ENCODE assay signal across 10 mouse cellular contexts in the genomic region with DNA sequence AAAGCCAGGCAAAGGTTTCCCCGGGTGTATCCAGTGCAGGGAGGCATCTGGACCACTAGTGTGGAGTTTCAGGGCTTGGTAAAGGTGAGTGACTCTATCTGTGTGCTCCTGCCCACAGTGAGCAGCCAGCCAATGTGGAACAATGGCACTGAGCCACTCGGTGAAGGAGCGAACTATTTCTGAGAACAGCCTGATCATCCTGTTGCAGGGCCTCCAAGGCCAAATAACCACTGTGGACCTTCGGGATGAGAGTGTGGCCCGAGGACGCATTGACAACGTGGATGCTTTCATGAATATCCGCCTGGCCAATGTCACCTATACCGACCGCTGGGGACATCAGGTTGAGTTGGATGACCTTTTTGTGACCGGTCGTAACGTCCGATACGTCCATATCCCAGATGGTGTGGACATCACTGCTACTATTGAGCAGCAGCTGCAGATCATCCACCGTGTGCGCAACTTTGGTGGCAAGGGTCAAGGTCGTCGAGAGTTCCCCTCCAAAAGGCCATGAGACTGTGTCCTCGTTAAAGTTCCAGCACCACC. TPM values are rescaled to one million over a fixed set of nuclear protein-coding genes. Genes with fewer than 3 reads are reported as not detected.
DNase-seq lines count a peak whose midpoint lies in the region; ATAC-seq and TF ChIP-seq lines count a peak whose summit lies in the region.
"Had no signal": no experiment of that assay in that cellular context is flagged by ENCODE, and none has a peak within 500 bp of the region (broad histone marks: within the 10 kb centered on the region; RNA-seq: fewer than 3 reads in every experiment).

No protein-coding gene starts in this region.

- peaks cover 3% of the 10 kb centered on the region; the same call in 1 of the 2 replicates for H3K36me3 ChIP-seq in forebrain, embryonic 12.5 days (replicated peaks)
- H3K36me3 ChIP-seq in forebrain, embryonic 15.5 days: no peaks in the 10 kb centered on the region
- H3K36me3 ChIP-seq in liver, embryonic 12.5 days: peaks cover 13% of the 10 kb centered on the region
- H3K36me3 ChIP-seq in G1E (replicated peaks): peaks cover 45% of the 10 kb centered on the region
- H3K36me3 ChIP-seq in liver, embryonic 13.5 days: peaks cover 14% of the 10 kb centered on the region

- DNase-seq in liver (no peak), G1E (ENCODE audit: low spot score) (no peak)
- no peak for DNase-seq in liver, embryonic 13.5 days
- DNase-seq in embryo, embryonic 10 days (ENCODE audit: low spot score): no peak
- DNase-seq: kidney, postnatal 10 days; lung, adult 18-20 months; thymus, postnatal 25 days had no signal

- H3K4me3 ChIP-seq in forebrain, embryonic 12.5 days (replicated peaks): 0 out of 2 replicates have a peak overlapping the region, but pooled peaks have one; percentile 51
- H3K4me3 ChIP-seq in forebrain, embryonic 15.5 days: no peak overlapping the region
- H3K4me3 ChIP-seq in liver, embryonic 12.5 days: peak overlapping the region; percentile 72; the same call in 1 of the 2 replicates
- peak overlapping the region; percentile 28; the same call in 1 of the 2 replicates for H3K4me3 ChIP-seq in G1E (ENCODE audit: low read depth, low read length)
- H3K4me3 ChIP-seq in liver, embryonic 13.5 days (replicated peaks): peak overlapping the region; percentile 79; the same call in 1 of the 2 replicates

- H3K9me3 ChIP-seq in forebrain, embryonic 12.5 days: no peaks in the 10 kb centered on the region
- H3K9me3 ChIP-seq in forebrain, embryonic 15.5 days: no peaks in the 10 kb centered on the region
- H3K9me3 ChIP-seq in liver, embryonic 12.5 days (replicated peaks): no peaks in the 10 kb centered on the region
- H3K9me3 ChIP-seq in G1E (replicated peaks): no peaks in the 10 kb centered on the region
- no peaks in the 10 kb centered on the region for H3K9me3 ChIP-seq in liver, embryonic 13.5 days (replicated peaks)

- peaks cover 23% of the 10 kb centered on the region for H3K4me1 ChIP-seq in forebrain, embryonic 12.5 days
- peaks cover 36% of the 10 kb centered on the region for H3K4me1 ChIP-seq in forebrain, embryonic 15.5 days
- H3K4me1 ChIP-seq in liver, embryonic 12.5 days: peaks cover 61% of the 10 kb centered on the region
- peaks cover 55% of the 10 kb centered on the region for H3K4me1 ChIP-seq in G1E (ENCODE audit: insufficient read depth, low read depth, low read length)
- peaks cover 62% of the 10 kb centered on the region for H3K4me1 ChIP-seq in liver, embryonic 13.5 days (replicated peaks)

- no peaks in the 10 kb centered on the region for H3K27me3 ChIP-seq in forebrain, embryonic 12.5 days
- no peaks in the 10 kb centered on the region for H3K27me3 ChIP-seq in forebrain, embryonic 15.5 days
- H3K27me3 ChIP-seq in liver, embryonic 12.5 days (replicated peaks): no peaks in the 10 kb centered on the region
- no peaks in the 10 kb centered on the region for H3K27me3 ChIP-seq in G1E (ENCODE audit: insufficient read depth, low read length)
- H3K27me3 ChIP-seq in liver, embryonic 13.5 days: no peaks in the 10 kb centered on the region

- ATAC-seq in forebrain, embryonic 12.5 days (ENCODE audit: low FRiP score): no peak
- no peak for ATAC-seq in forebrain, embryonic 15.5 days (replicated peaks)
- no peak for ATAC-seq in liver, embryonic 12.5 days
- no peak for ATAC-seq in G1E (ENCODE audit: extremely low read depth, insufficient number of reproducible peaks, low FRiP score, poor library complexity, severe bottlenecking)
- ATAC-seq in liver, embryonic 13.5 days (ENCODE audit: low read depth): no peak

- no peak overlapping the region for H3K4me2 ChIP-seq in forebrain, embryonic 12.5 days
- no peak overlapping the region for H3K4me2 ChIP-seq in forebrain, embryonic 15.5 days (replicated peaks)
- H3K4me2 ChIP-seq in liver, embryonic 12.5 days: peak overlapping the region; percentile 87
- H3K4me2 ChIP-seq in liver, embryonic 13.5 days: peak overlapping the region; percentile 85

- H3K9ac ChIP-seq in forebrain, embryonic 12.5 days: no peak overlapping the region
- no peak overlapping the region for H3K9ac ChIP-seq in forebrain, embryonic 15.5 days (replicated peaks)
- 0 out of 2 replicates have a peak overlapping the region, but pooled peaks have one; percentile 80 for H3K9ac ChIP-seq in liver, embryonic 12.5 days
- peak overlapping the region; percentile 81 for H3K9ac ChIP-seq in liver, embryonic 13.5 days

- no peak overlapping the region for H3K27ac ChIP-seq in forebrain, embryonic 12.5 days
- H3K27ac ChIP-seq in forebrain, embryonic 15.5 days (replicated peaks): no peak overlapping the region
- peak overlapping the region; percentile 77 for H3K27ac ChIP-seq in liver, embryonic 12.5 days
- peak overlapping the region; percentile 98 for H3K27ac ChIP-seq in liver, embryonic 13.5 days

- no peak for TF ChIP-seq CTCF in G1E (IDR thresholded peaks at IDR 0.05; ENCODE audit: low read depth, low read length)

- WGBS in forebrain, embryonic 12.5 days: 95% methylated on average over 20 of the region's 20 CpGs
- WGBS in forebrain, embryonic 15.5 days: 95% methylated on average over 20 of the region's 20 CpGs
- 91% methylated on average over 20 of the region's 20 CpGs for WGBS in liver, embryonic 12.5 days (ENCODE audit: insufficient replicate concordance)
- WGBS in liver, embryonic 13.5 days (ENCODE audit: insufficient replicate concordance): 90% methylated on average over 20 of the region's 20 CpGs

RNA-seq across cellular contexts. Expression of a gene that starts 1.4 kb away (rescaled TPM):
- polyA plus RNA-seq in forebrain, embryonic 12.5 days (2016; fragmentation: Nextera tagmentation; extraction: Ambion mirVana): 41.9 and 46.6 TPM in 2 replicates
- 58.9 and 63.8 TPM in 2 replicates for polyA plus RNA-seq in forebrain, embryonic 15.5 days (2015; fragmentation: Nextera tagmentation; extraction: Ambion mirVana)
- polyA plus RNA-seq in liver, embryonic 12.5 days (2016; fragmentation: Nextera tagmentation; extraction: Ambion mirVana): 34.5 and 36.7 TPM in 2 replicates
- total RNA-seq in G1E (2014; fragmentation: Nextera tagmentation) (37.8 and 37.9 TPM in 2 replicates), G1E (2017) (39.3 and 40.3 TPM in 2 replicates)
- 9.7 and 12.6 TPM in 2 replicates for polyA plus RNA-seq in G1E (2012)
- 31.1 and 31.3 TPM in 2 replicates for polyA plus RNA-seq in liver, embryonic 13.5 days (2015; fragmentation: Nextera tagmentation; extraction: Ambion mirVana)

RNA-seq across cellular contexts. Expression of a gene that starts 6.0 kb away (rescaled TPM):
- polyA plus RNA-seq in forebrain, embryonic 12.5 days (2016; fragmentation: Nextera tagmentation; extraction: Ambion mirVana): 42.8 and 48.5 TPM in 2 replicates
- 35.3 and 35.4 TPM in 2 replicates for polyA plus RNA-seq in forebrain, embryonic 15.5 days (2015; fragmentation: Nextera tagmentation; extraction: Ambion mirVana)
- 22.4 and 23.0 TPM in 2 replicates for polyA plus RNA-seq in liver, embryonic 12.5 days (2016; fragmentation: Nextera tagmentation; extraction: Ambion mirVana)
- 30.9 and 41.2 TPM in 2 replicates for total RNA-seq in G1E (2014; fragmentation: Nextera tagmentation)
- total RNA-seq in G1E (2017): 20.5 and 20.8 TPM in 2 replicates
- polyA plus RNA-seq in G1E (2012): 68.2 and 68.5 TPM in 2 replicates
- polyA plus RNA-seq in liver, embryonic 13.5 days (2015; fragmentation: Nextera tagmentation; extraction: Ambion mirVana): 13.9 and 15.9 TPM in 2 replicates

RNA-seq across cellular contexts. Expression of a gene that starts 39.4 kb away (rescaled TPM):
- polyA plus RNA-seq in forebrain, embryonic 12.5 days (2016; fragmentation: Nextera tagmentation; extraction: Ambion mirVana): 26.8 and 32.2 TPM in 2 replicates
- polyA plus RNA-seq in forebrain, embryonic 15.5 days (2015; fragmentation: Nextera tagmentation; extraction: Ambion mirVana): 35.3 TPM in 2 replicates
- 2.8 and 3.0 TPM in 2 replicates for polyA plus RNA-seq in liver, embryonic 12.5 days (2016; fragmentation: Nextera tagmentation; extraction: Ambion mirVana)
- total RNA-seq in G1E (2014; fragmentation: Nextera tagmentation): 6.6 and 10.8 TPM in 2 replicates
- 9.6 and 9.8 TPM in 2 replicates for total RNA-seq in G1E (2017)
- 0.18 and 1.9 TPM in 2 replicates for polyA plus RNA-seq in G1E (2012)
- 1.4 and 1.5 TPM in 2 replicates for polyA plus RNA-seq in liver, embryonic 13.5 days (2015; fragmentation: Nextera tagmentation; extraction: Ambion mirVana)

RNA-seq across cellular contexts. Expression of a gene that starts 49.8 kb away (rescaled TPM):
- polyA plus RNA-seq in forebrain, embryonic 12.5 days (2016; fragmentation: Nextera tagmentation; extraction: Ambion mirVana): 13.1 and 15.9 TPM in 2 replicates
- polyA plus RNA-seq in forebrain, embryonic 15.5 days (2015; fragmentation: Nextera tagmentation; extraction: Ambion mirVana): 9.2 and 10.1 TPM in 2 replicates
- polyA plus RNA-seq in liver, embryonic 12.5 days (2016; fragmentation: Nextera tagmentation; extraction: Ambion mirVana): 19.3 and 19.5 TPM in 2 replicates
- total RNA-seq in G1E (2014; fragmentation: Nextera tagmentation) (not detected in 2 replicates), G1E (2017) (0.41 and 0.44 TPM in 2 replicates)
- polyA plus RNA-seq in G1E (2012): 1.9 and 3.1 TPM in 2 replicates
- polyA plus RNA-seq in liver, embryonic 13.5 days (2015; fragmentation: Nextera tagmentation; extraction: Ambion mirVana): 11.8 and 13.3 TPM in 2 replicates

RNA-seq across cellular contexts. Expression of a gene that starts 51.1 kb away (rescaled TPM):
- polyA plus RNA-seq in forebrain, embryonic 12.5 days (2016; fragmentation: Nextera tagmentation; extraction: Ambion mirVana): 125 and 132 TPM in 2 replicates
- 113 TPM in 2 replicates for polyA plus RNA-seq in forebrain, embryonic 15.5 days (2015; fragmentation: Nextera tagmentation; extraction: Ambion mirVana)
- polyA plus RNA-seq in liver, embryonic 12.5 days (2016; fragmentation: Nextera tagmentation; extraction: Ambion mirVana): 128 and 138 TPM in 2 replicates
- total RNA-seq in G1E (2014; fragmentation: Nextera tagmentation) (178 and 214 TPM in 2 replicates), G1E (2017) (66.0 and 84.8 TPM in 2 replicates)
- 217 and 293 TPM in 2 replicates for polyA plus RNA-seq in G1E (2012)
- polyA plus RNA-seq in liver, embryonic 13.5 days (2015; fragmentation: Nextera tagmentation; extraction: Ambion mirVana): 112 and 127 TPM in 2 replicates

Comparison
In these comparisons a context has a peak if more than half of its experiments do, and no peak if none do; other contexts are left out.
1. H3K27ac ChIP-seq: peak in liver, embryonic 12.5 days (single experiment) and liver, embryonic 13.5 days (single experiment); none in forebrain, embryonic 12.5 days (single experiment) and forebrain, embryonic 15.5 days (single experiment).
2. H3K4me2 ChIP-seq: peak in liver, embryonic 12.5 days (single experiment) and liver, embryonic 13.5 days (single experiment); none in forebrain, embryonic 12.5 days (single experiment) and forebrain, embryonic 15.5 days (single experiment).
3. H3K9ac ChIP-seq: peak in liver, embryonic 12.5 days (single experiment) and liver, embryonic 13.5 days (single experiment); none in forebrain, embryonic 12.5 days (single experiment) and forebrain, embryonic 15.5 days (single experiment).